Mouse (Mus musculus): ENCODE measurements around the gene Cat.

DNA sequence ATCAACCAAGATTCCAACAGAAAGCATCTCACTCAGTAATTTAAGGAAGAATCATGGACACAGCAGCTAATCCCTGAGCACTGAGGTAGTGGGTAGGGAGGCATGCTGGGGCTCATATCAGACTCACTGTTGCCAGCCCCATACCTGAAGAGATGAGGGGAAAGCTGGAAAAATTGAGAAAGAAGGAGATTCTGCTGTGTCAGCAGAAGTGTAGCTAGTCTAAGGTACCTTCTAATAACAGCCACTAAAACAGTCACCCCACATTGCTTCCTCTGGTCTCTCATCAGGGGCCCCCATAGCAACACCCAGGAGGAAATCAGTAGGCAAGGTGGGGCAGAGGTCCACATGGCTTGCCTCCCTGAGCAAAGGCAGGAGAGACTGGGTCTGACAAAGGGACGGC, 40.6 kb upstream of the Cat start:
- TF ChIP-seq EP300 (IDR thresholded peaks at IDR 0.05) (no peak), CTCF (IDR thresholded peaks at IDR 0.05) (no peak)

Measured in lung, postnatal 0 days (tissue).